In genomic region chr3:89424416-89425140, GRCm38 (mm10) we compare ENCODE assay signal across 17 mouse cellular contexts. TPM values are rescaled to one million over a fixed set of nuclear protein-coding genes. Genes with fewer than 3 reads are reported as not detected.
DNase-seq lines count a peak whose midpoint lies in the region; ATAC-seq and TF ChIP-seq lines count a peak whose summit lies in the region.
"Had no signal": no experiment of that assay in that cellular context is flagged by ENCODE, and none has a peak within 500 bp of the region (broad histone marks: within the 10 kb centered on the region; RNA-seq: fewer than 3 reads in every experiment).

No protein-coding gene starts in this region.

- peaks cover 19% of the 10 kb centered on the region for H3K36me3 ChIP-seq in kidney, postnatal 0 days (ENCODE audit: insufficient read depth, low read length)
- H3K36me3 ChIP-seq in kidney, embryonic 16.5 days (ENCODE audit: insufficient read depth, low read length) = peaks cover 31% of the 10 kb centered on the region
- H3K36me3 ChIP-seq in intestine, postnatal 0 days (ENCODE audit: control insufficient read depth, insufficient read depth) = peaks cover 40% of the 10 kb centered on the region

- peak; percentile 41 for DNase-seq in kidney, postnatal 0 days (ENCODE audit: low spot score)
- peak; percentile 61 for DNase-seq in R1 (ENCODE audit: low read depth, low spot score)
- DNase-seq in gastrocnemius, postnatal 4 days (ENCODE audit: low spot score in 2 of 2) = no peak
- DNase-seq in ovary, postnatal 36 days (ENCODE audit: low spot score) = no peak
- DNase-seq: cerebellum, adult 11-12 months; heart, adult 18-20 months; kidney, postnatal 14 days; spleen, adult 18-20 months; thymus, postnatal 25 days had no signal

- no peak overlapping the region for H3K4me2 ChIP-seq in kidney, postnatal 0 days (ENCODE audit: low read length)
- no peak overlapping the region for H3K4me2 ChIP-seq in kidney, embryonic 16.5 days (replicated peaks; ENCODE audit: low read depth, low read length)
- H3K4me2 ChIP-seq in intestine, postnatal 0 days (replicated peaks; ENCODE audit: low read depth) = 0 out of 2 replicates have a peak overlapping the region, but pooled peaks have one; percentile 6
- H3K4me2 ChIP-seq: forebrain, embryonic 12.5 days; lung, embryonic 15.5 days had no signal

- no peaks in the 10 kb centered on the region for H3K27me3 ChIP-seq in kidney, postnatal 0 days (ENCODE audit: insufficient read depth, low read length)
- H3K27me3 ChIP-seq in kidney, embryonic 16.5 days (ENCODE audit: insufficient read depth, low read length) = no peaks in the 10 kb centered on the region
- H3K27me3 ChIP-seq in intestine, postnatal 0 days (replicated peaks; ENCODE audit: control insufficient read depth, insufficient read depth, low read length) = no peaks in the 10 kb centered on the region
- H3K27me3 ChIP-seq: forebrain, embryonic 12.5 days; lung, embryonic 15.5 days; megakaryocyte, embryonic 14.5 days; Patski had no signal

- no peak overlapping the region for H3K4me3 ChIP-seq in kidney, postnatal 0 days (replicated peaks; ENCODE audit: low read depth, low read length)
- H3K4me3 ChIP-seq in kidney, embryonic 16.5 days (ENCODE audit: low read length) = no peak overlapping the region
- H3K4me3 ChIP-seq in intestine, postnatal 0 days (ENCODE audit: low read depth, low read length) = no peak overlapping the region
- H3K4me3 ChIP-seq: forebrain, embryonic 12.5 days; lung, embryonic 15.5 days; megakaryocyte, embryonic 14.5 days had no signal

- H3K27ac ChIP-seq in kidney, postnatal 0 days = no peak overlapping the region
- H3K27ac ChIP-seq in kidney, embryonic 16.5 days (ENCODE audit: low read length) = no peak overlapping the region
- 0 out of 2 replicates have a peak overlapping the region, but pooled peaks have one; percentile 15 for H3K27ac ChIP-seq in intestine, postnatal 0 days (ENCODE audit: low read depth, low read length)
- H3K27ac ChIP-seq: forebrain, embryonic 12.5 days; lung, embryonic 15.5 days had no signal

- peaks cover 22% of the 10 kb centered on the region for H3K4me1 ChIP-seq in kidney, postnatal 0 days (replicated peaks; ENCODE audit: insufficient read depth, low read length)
- peaks cover 46% of the 10 kb centered on the region for H3K4me1 ChIP-seq in kidney, embryonic 16.5 days (ENCODE audit: insufficient read depth, low read length)
- peaks cover 9% of the 10 kb centered on the region for H3K4me1 ChIP-seq in intestine, postnatal 0 days (replicated peaks; ENCODE audit: control insufficient read depth, insufficient read depth, low read length)

- no peaks in the 10 kb centered on the region for H3K9me3 ChIP-seq in kidney, postnatal 0 days (replicated peaks; ENCODE audit: low read length)
- H3K9me3 ChIP-seq in kidney, embryonic 16.5 days (ENCODE audit: low read length) = no peaks in the 10 kb centered on the region
- H3K9me3 ChIP-seq in intestine, postnatal 0 days (ENCODE audit: control insufficient read depth) = no peaks in the 10 kb centered on the region
- H3K9me3 ChIP-seq: forebrain, embryonic 12.5 days; lung, embryonic 15.5 days; megakaryocyte, embryonic 14.5 days had no signal

- 61% methylated on average over 5 of the region's 5 CpGs for WGBS in kidney, postnatal 0 days
- 54% methylated on average over 5 of the region's 5 CpGs for WGBS in kidney, embryonic 16.5 days
- 41% methylated on average over 5 of the region's 5 CpGs for WGBS in intestine, postnatal 0 days

- 0 out of 2 replicates have a peak, but pooled peaks have one; percentile 11 for ATAC-seq in kidney, postnatal 0 days (replicated peaks; ENCODE audit: low FRiP score, low read depth)
- ATAC-seq in kidney, embryonic 16.5 days (ENCODE audit: low FRiP score, low TSS enrichment) = no peak
- ATAC-seq in intestine, postnatal 0 days = no peak
- 0 out of 2 replicates have a peak, but pooled peaks have one; percentile 20 for ATAC-seq in megakaryocyte-erythroid progenitor cell, adult 5-6 weeks (replicated peaks; ENCODE audit: low FRiP score, low TSS enrichment, poor library complexity, severe bottlenecking)
- ATAC-seq: CD4-positive, CD25-positive, alpha-beta regulatory T cell, adult 4 months; Patski had no signal

- no peak overlapping the region for H3K9ac ChIP-seq in kidney, postnatal 0 days (ENCODE audit: low read depth, low read length)
- no peak overlapping the region for H3K9ac ChIP-seq in kidney, embryonic 16.5 days (replicated peaks; ENCODE audit: low read length)
- no peak overlapping the region for H3K9ac ChIP-seq in intestine, postnatal 0 days (ENCODE audit: low read depth, low read length)
- H3K9ac ChIP-seq: forebrain, embryonic 12.5 days; lung, embryonic 15.5 days had no signal

- TF ChIP-seq CTCF in kidney, postnatal 0 days (IDR thresholded peaks at IDR 0.05; ENCODE audit: low read depth) = no peak
- 0 out of 2 replicates have a peak, but pooled peaks have one; percentile 3 for TF ChIP-seq CTCF in intestine, postnatal 0 days (IDR thresholded peaks at IDR 0.05; ENCODE audit: low read depth)

RNA-seq across cellular contexts. Expression of gene Pygo2, which starts 5.4 kb away (rescaled TPM):
- polyA plus RNA-seq in kidney, postnatal 0 days (2015; fragmentation: Nextera tagmentation; extraction: Ambion mirVana) = 29.2 and 30.3 TPM in 2 replicates
- polyA plus RNA-seq in kidney, embryonic 16.5 days (2015; fragmentation: Nextera tagmentation; extraction: Ambion mirVana) = 38.9 and 41.2 TPM in 2 replicates
- polyA plus RNA-seq in intestine, postnatal 0 days (2015; fragmentation: Nextera tagmentation; extraction: Ambion mirVana) = 17.1 and 17.5 TPM in 2 replicates
- total RNA-seq in megakaryocyte-erythroid progenitor cell, adult 5-6 weeks (2014; fragmentation: Nextera tagmentation) = 38.5 and 42.2 TPM in 2 replicates
- total RNA-seq in megakaryocyte-erythroid progenitor cell, adult 5-6 weeks (2017) = 9.6 and 19.9 TPM in 2 replicates
- 10 to 100 TPM; 31.9 to 35.0 TPM for total RNA-seq in gastrocnemius, postnatal 4 days (2021)

RNA-seq across cellular contexts. Expression of gene Shc1, which starts 6.3 kb away (rescaled TPM):
- 72.0 and 73.2 TPM in 2 replicates for polyA plus RNA-seq in kidney, postnatal 0 days (2015; fragmentation: Nextera tagmentation; extraction: Ambion mirVana)
- 115 and 118 TPM in 2 replicates for polyA plus RNA-seq in kidney, embryonic 16.5 days (2015; fragmentation: Nextera tagmentation; extraction: Ambion mirVana)
- polyA plus RNA-seq in intestine, postnatal 0 days (2015; fragmentation: Nextera tagmentation; extraction: Ambion mirVana) = 43.4 and 48.6 TPM in 2 replicates
- 95.9 and 113 TPM in 2 replicates for total RNA-seq in megakaryocyte-erythroid progenitor cell, adult 5-6 weeks (2014; fragmentation: Nextera tagmentation)
- 40.2 and 68.5 TPM in 2 replicates for total RNA-seq in megakaryocyte-erythroid progenitor cell, adult 5-6 weeks (2017)
- 10 to 100 TPM; 73.1 to 80.6 TPM for total RNA-seq in gastrocnemius, postnatal 4 days (2021)

RNA-seq across cellular contexts. Expression of gene Cks1b, which starts 6.4 kb away (rescaled TPM):
- polyA plus RNA-seq in kidney, postnatal 0 days (2015; fragmentation: Nextera tagmentation; extraction: Ambion mirVana) = 315 and 326 TPM in 2 replicates
- 483 and 495 TPM in 2 replicates for polyA plus RNA-seq in kidney, embryonic 16.5 days (2015; fragmentation: Nextera tagmentation; extraction: Ambion mirVana)
- 106 and 118 TPM in 2 replicates for polyA plus RNA-seq in intestine, postnatal 0 days (2015; fragmentation: Nextera tagmentation; extraction: Ambion mirVana)
- 185 and 237 TPM in 2 replicates for total RNA-seq in megakaryocyte-erythroid progenitor cell, adult 5-6 weeks (2014; fragmentation: Nextera tagmentation)
- total RNA-seq in megakaryocyte-erythroid progenitor cell, adult 5-6 weeks (2017) = 127 and 184 TPM in 2 replicates
- total RNA-seq in gastrocnemius, postnatal 4 days (2021) = 10 to 100 TPM; 35.7 to 44.5 TPM

RNA-seq across cellular contexts. Expression of gene Pbxip1, which starts 11.9 kb away (rescaled TPM):
- 65.2 and 67.1 TPM in 2 replicates for polyA plus RNA-seq in kidney, postnatal 0 days (2015; fragmentation: Nextera tagmentation; extraction: Ambion mirVana)
- polyA plus RNA-seq in kidney, embryonic 16.5 days (2015; fragmentation: Nextera tagmentation; extraction: Ambion mirVana) = 47.5 and 51.7 TPM in 2 replicates
- polyA plus RNA-seq in intestine, postnatal 0 days (2015; fragmentation: Nextera tagmentation; extraction: Ambion mirVana) = 52.2 and 55.8 TPM in 2 replicates
- 7.5 and 8.2 TPM in 2 replicates for total RNA-seq in megakaryocyte-erythroid progenitor cell, adult 5-6 weeks (2014; fragmentation: Nextera tagmentation)
- total RNA-seq in megakaryocyte-erythroid progenitor cell, adult 5-6 weeks (2017) = 14.6 and 30.4 TPM in 2 replicates
- total RNA-seq in gastrocnemius, postnatal 4 days (2021) = 100 to 1,000 TPM; 193 to 208 TPM

RNA-seq across cellular contexts. Expression of gene Flad1, which starts 12.9 kb away (rescaled TPM):
- 28.8 and 29.8 TPM in 2 replicates for polyA plus RNA-seq in kidney, postnatal 0 days (2015; fragmentation: Nextera tagmentation; extraction: Ambion mirVana)
- polyA plus RNA-seq in kidney, embryonic 16.5 days (2015; fragmentation: Nextera tagmentation; extraction: Ambion mirVana) = 35.0 and 39.3 TPM in 2 replicates
- 29.2 and 32.1 TPM in 2 replicates for polyA plus RNA-seq in intestine, postnatal 0 days (2015; fragmentation: Nextera tagmentation; extraction: Ambion mirVana)
- total RNA-seq in megakaryocyte-erythroid progenitor cell, adult 5-6 weeks (2014; fragmentation: Nextera tagmentation) = 24.8 and 27.7 TPM in 2 replicates
- total RNA-seq in megakaryocyte-erythroid progenitor cell, adult 5-6 weeks (2017) = 10.7 and 12.6 TPM in 2 replicates
- total RNA-seq in gastrocnemius, postnatal 4 days (2021) = 10 to 100 TPM; 21.9 to 27.2 TPM

Comparison
In these comparisons a context has a peak if more than half of its experiments do, and no peak if none do; other contexts are left out.
1. ATAC-seq: peak in kidney, postnatal 0 days (single experiment) and megakaryocyte-erythroid progenitor cell, adult 5-6 weeks (single experiment); none in kidney, embryonic 16.5 days (single experiment) and intestine, postnatal 0 days (single experiment).
2. DNase-seq: peak in kidney, postnatal 0 days (single experiment) and R1 (single experiment); none in gastrocnemius, postnatal 4 days (0 of 2) and ovary, postnatal 36 days (single experiment).